Mouse (Mus musculus) sigmoid colon, adult 10 weeks (tissue): ENCODE results near the gene Slc27a5. TPM values are rescaled to one million over a fixed set of nuclear protein-coding genes. Genes with fewer than 3 reads are reported as not detected.

Source experiments
- polyA plus RNA-seq: library from polyadenylated mRNA; stranded (reverse); fragments of 350-450 nt; fragmentation: Illumina TruSeq; extraction: RNeasy Lipid Tissue Mini Kit (QIAGEN cat#74804); gene quantifications from one replicate; pipeline ENCODE4 v1.2.3, GENCODE M21; 2014; ENCODE audit warnings: low read depth, low replicate concordance

Slc27a5 gene
- polyA plus RNA-seq = not detected

DNA sequence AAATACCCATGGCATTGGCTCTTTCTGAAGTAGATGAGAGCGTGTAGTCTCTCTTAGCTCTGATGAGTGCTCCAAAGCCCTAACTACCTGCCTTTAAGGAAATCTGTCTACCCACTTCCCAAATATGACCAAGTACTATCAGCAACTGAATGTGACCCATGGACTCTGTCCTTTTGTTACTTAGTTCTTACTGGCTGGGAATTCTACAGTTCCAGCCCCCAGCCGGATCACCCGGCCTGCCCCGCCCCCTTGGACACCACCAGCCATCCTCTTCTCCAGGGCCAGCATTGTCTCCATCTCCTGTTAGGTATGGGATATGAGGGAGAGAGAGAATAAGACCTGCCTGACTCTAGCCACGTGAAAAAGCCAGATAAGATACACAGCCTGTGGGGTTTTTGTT, at the start of gene Slc27a5:
Gene Slc27a5, minus strand, starts transcription at position 140 of the 400 bp plus-strand sequence.

DNA sequence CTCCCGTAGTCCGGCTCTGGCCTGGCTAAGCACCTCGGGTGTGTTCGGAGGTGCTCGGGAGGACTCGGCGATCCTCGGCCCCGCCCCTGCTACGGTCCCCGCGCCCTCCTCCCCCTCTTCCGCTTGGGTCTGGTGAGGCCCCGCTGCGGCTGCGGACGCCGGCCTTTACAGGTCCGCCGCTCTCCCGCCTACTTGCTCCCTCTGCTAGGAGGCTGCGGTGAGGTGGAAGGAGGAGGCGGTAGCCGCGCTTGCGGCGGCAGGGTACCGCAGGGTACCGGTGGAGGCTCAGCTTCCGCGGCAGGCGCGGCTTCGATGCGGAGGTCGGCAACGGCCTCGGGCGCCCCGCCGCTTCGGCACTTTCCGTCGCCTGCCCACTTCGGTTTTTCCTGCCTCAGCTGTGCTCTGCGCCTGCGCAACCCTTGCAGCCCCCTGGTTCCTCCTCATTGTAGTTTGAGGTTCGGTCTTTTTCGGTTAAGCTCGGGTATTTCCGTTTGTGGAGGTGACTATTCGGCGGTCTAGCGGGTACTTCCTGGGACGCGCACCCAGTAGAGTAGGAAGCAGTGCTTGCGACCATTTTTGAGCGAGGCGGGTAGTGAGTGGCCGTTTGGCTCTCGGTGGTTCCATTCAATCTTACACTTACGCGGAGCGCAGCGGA, 40.0 kb upstream of the Slc27a5 start, which contains the start of gene Ube2m:
Gene Ube2m, minus strand, starts transcription at position 375 of the 655 bp plus-strand sequence.

DNA sequence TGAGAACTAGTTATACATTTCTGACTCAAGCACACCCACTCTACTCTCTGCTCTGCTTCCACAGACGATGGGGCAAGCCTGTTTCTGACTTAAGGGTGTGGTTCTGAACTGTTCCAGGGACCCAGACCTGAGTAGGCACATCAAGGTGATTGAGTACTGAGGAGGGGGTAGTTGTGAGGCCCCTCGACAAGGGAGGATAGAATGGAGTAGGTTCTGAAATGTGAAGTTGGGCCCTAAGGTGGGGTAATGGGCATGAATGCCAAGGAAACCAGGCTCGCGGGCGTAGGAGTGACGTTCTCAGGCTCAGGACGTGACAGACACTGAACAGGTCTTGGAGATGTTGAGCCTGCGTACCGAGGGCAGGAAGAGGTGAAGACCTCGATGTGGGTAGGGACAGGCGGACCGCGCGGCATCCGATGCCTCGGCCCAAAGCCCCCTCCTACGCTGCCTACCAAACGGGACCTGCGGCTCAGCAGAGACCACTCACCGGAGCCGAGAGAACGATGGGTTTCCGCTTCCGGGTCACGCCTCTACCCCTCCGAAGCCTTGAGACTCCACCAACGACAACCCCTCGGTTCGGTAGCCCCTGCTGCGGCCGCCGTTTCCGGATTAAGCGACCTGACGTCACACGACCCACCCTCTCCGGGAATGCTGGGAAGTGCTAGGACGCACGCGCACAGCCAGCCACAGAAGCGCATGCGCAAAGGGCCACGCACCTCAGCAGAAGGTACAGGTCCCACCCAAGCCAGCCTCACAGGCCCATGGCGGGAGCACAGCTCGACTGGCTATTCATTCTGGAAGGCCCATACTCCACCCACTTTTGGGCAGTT, 36.4 kb upstream of the Slc27a5 start, which contains the start of gene Chmp2a:
Gene Chmp2a, minus strand, starts transcription at position 660 of the 830 bp plus-strand sequence.

GRCm38 (mm10) chr7:13010005-13010908, 12.3 kb upstream of the Slc27a5 start, which contains the start of gene Zbtb45:
Zbtb45 (minus strand) TSS chr7:13010034.

GRCm38 (mm10) chr7:12998851-12999250, 859 bp upstream of the Slc27a5 start, which contains the start of gene Trim28:
Trim28 (plus strand) TSS chr7:12999114.

GRCm38 (mm10) chr7:12977682-12978389, 20.2 kb downstream of the Slc27a5 start, which contains the start of gene Zfp446:
Zfp446 (plus strand) TSS chr7:12977848.

DNA sequence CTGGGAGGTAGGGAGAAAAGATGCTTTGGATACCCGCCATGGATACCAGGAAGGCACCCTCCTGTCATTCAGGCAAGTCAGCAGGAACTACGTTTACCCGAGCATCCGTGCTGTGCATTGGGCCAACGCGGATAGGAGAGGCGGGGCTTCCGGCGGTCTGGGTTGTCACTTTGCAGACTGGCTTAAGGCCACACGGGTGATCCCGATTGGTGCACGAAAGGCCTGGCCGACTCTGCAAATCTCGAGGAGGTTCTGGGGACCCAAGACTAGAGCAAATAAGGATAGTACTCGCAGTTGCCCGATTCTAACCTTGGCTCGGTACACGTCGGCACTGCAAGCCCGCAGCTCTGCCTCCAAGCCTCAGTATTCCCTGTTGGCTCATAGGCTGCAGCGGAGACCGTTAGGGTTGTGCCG, 32.3 kb downstream of the Slc27a5 start, which contains the start of gene Zfp324:
Gene Zfp324, plus strand, starts transcription at position 161 of the 414 bp plus-strand sequence.

Other genes with a start within 250 kb of the Slc27a5 start
- gene Zscan18, start 194.6 kb downstream of the Slc27a5 start, polyA plus RNA-seq = 0.85 TPM
- 30.5 TPM for gene Zfp329, start 179.3 kb downstream of the Slc27a5 start, polyA plus RNA-seq
- 39.9 TPM for gene Zfp110, start 163.4 kb downstream of the Slc27a5 start, polyA plus RNA-seq
- gene Zfp128, start 117.0 kb downstream of the Slc27a5 start, polyA plus RNA-seq = 3.1 TPM
- 4.5 TPM for gene Zscan22, start 100.4 kb downstream of the Slc27a5 start, polyA plus RNA-seq
- 29.4 TPM for gene Rps5, start 75.9 kb downstream of the Slc27a5 start, polyA plus RNA-seq
- gene Rnf225, start 70.8 kb downstream of the Slc27a5 start, polyA plus RNA-seq = 0.35 TPM
- gene Zfp324, start 32.4 kb downstream of the Slc27a5 start, polyA plus RNA-seq = 2.2 TPM
- gene Zfp446, start 20.3 kb downstream of the Slc27a5 start, polyA plus RNA-seq = 2.7 TPM
- gene Trim28, start 922 bp upstream of the Slc27a5 start, polyA plus RNA-seq = 16.1 TPM
- gene Zbtb45, start 11.8 kb upstream of the Slc27a5 start, polyA plus RNA-seq = 0.54 TPM
- 95.3 TPM for gene Chmp2a, start 36.6 kb upstream of the Slc27a5 start, polyA plus RNA-seq
- gene Ube2m, start 40.1 kb upstream of the Slc27a5 start, polyA plus RNA-seq = 41.1 TPM
- gene Mzf1, start 56.6 kb upstream of the Slc27a5 start, polyA plus RNA-seq = 0.79 TPM
- gene Vmn1r85, start 97.0 kb upstream of the Slc27a5 start, polyA plus RNA-seq = not detected
- gene Vmn1r86, start 121.7 kb upstream of the Slc27a5 start, polyA plus RNA-seq = not detected
- not detected for gene Vmn1r87, start 142.0 kb upstream of the Slc27a5 start, polyA plus RNA-seq
- not detected for gene Vmn1r88, start 161.4 kb upstream of the Slc27a5 start, polyA plus RNA-seq
- gene Vmn1r89, start 214.8 kb upstream of the Slc27a5 start, polyA plus RNA-seq = not detected